Mouse (Mus musculus): ENCODE results near the gene Mrc1.

Gene Mrc1

DNA sequence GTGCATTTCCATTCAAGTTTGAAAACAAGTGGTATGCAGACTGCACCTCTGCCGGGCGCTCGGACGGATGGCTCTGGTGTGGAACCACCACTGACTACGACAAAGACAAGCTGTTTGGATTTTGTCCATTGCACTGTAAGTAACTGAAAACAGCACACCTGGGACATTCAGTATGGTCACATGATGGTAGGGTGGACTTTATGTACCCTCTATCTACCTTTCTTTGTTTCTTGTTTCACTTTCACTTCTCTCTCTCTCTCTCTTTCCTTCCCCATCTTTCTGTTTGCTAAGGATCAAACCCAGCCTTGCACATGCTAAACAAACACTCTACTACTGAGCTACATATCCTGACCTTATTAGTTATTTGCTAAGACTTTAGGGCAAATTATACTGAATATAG, 15.0 kb downstream of the Mrc1 start:
- DNase-seq (ENCODE audit: low read depth, low spot score) = no peak

DNA sequence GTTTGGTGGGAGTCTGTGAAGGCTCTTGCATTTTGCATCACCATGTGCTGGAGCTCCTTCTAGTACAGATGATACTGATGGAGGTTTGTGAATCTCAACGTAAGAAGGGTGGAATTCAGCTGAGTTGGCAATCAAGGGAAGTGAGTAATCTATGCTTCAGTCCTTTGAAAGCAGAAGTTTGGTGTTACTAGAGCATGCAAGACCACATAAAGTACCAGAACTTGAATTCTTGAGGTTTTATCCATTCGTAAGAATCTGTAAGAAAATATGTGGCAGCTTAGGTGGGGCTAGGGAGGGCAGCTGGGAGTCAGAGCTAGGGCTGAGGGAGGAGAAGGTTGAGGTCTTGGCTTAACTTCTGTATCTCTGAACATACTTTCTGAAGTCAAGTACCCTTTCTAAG, 15.5 kb downstream of the Mrc1 start:
- DNase-seq (ENCODE audit: low read depth, low spot score) = no peak

DNA sequence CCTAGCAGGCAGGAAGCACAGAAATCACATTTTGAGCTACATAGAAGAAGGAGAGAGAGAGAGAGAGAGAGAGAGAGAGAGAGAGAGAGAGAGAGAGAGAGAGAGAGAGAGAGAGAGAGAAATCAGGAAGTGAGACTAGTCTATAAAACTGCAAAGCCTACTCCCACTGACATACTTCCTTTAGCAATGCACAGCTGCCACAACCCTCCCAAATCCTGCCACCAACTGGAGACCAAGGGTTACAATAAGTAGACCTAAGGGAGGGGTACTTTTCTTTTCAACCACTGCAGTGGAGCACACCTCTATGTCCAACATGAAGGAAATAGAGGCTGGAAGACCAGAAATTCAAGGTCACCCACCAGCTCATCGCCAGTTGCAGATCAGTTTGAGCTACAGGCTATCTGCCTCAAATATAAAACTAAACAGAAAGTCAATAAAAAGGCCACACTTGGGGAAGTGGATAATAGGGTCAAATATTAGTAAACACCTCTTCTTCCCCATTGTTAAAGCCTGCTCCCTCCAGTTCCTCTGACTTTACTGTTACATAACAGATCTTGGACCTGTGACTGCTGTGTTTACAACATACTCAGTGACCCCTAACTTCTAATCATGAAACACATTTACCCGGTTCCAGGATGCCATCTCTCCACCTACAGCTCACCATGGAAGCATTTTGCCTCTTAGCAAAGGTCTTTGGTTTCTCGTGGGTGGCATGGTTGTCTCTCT, 20.8 kb downstream of the Mrc1 start:
- no peak for DNase-seq (ENCODE audit: low read depth, low spot score)

DNA sequence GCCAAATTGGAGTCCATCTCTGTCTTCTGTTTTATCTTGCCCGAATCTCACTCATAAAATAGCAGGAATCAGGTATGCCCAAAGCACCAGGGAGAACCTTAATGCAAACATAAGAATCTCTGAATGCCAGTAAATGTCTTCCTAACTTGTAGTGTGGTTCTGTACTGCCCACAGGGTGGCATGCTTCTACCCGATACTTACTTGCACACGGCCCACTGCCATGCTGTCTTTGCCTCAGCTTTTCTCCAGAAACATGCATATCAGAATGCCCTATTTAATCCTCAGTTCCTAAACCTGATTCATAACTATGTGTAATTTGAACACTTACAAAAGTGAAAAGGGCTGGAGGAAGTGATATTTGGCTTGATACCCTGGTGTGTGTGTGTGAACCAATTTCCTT, 22.7 kb downstream of the Mrc1 start:
- DNase-seq (ENCODE audit: low read depth, low spot score) = no peak

DNA sequence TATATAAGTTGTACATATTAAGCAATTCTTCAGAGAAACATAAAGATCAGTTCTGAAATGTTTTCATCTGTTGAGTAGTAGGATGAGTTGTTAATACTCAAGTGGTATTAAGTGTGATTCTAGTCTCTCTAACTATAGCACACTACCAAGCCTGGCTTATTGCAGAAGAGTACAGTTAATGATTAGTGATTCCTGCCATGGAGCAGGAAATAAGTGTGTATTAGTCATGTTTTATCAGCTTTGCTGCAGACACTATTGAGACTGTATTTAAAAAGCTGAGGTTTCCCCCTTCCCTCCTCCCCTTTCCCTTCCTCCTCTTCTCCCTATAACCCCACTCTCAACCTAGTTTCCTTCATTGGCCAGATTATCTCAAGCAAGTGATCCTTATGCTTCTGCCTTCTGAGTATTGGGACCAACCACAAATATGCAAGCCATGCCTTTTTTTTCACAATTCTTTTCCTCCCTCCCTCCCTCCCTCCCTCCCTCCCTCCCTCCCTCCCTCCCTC, 29.2 kb downstream of the Mrc1 start:
- DNase-seq (ENCODE audit: low read depth, low spot score) = no peak

DNA sequence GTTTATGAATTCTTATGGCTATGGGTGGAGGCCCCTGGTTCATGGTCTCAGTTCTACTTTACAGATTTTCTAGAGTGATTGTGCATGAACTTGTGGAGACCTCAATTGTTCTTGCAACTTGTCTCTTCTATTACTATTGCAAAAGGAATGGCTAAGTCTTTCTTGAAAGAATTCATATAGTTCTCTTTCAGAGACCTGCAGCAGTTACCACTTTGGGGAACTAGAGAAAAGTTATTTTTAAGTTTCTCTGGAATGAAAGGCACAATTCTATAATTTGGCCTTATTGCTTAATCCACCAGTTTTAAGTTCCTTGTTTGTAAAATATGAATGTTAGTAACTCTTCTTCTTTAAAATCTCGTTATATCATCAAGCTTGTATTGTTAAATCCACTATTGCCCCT, 32.9 kb downstream of the Mrc1 start:
- no peak for DNase-seq (ENCODE audit: low read depth, low spot score)

DNA sequence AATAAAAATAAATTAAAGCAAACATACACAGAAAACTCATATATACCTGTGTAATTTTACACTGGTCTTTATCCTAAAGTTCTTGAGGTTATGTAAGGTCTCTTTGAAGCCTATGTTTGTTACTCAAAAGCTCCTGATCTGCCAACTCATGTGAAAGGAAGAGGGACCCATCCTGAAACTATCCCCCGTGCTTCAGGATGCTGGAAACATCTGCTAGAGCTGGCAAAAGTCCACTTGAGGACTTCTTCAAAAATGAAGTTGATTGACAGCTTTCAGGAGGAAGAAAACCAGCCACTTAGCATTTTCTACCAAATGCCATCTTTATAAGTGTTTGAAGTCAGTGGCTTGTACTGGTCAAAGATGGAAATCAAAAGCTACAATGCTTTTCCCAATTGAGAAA, 40.0 kb downstream of the Mrc1 start:
- DNase-seq (ENCODE audit: low read depth, low spot score) = no peak

DNA sequence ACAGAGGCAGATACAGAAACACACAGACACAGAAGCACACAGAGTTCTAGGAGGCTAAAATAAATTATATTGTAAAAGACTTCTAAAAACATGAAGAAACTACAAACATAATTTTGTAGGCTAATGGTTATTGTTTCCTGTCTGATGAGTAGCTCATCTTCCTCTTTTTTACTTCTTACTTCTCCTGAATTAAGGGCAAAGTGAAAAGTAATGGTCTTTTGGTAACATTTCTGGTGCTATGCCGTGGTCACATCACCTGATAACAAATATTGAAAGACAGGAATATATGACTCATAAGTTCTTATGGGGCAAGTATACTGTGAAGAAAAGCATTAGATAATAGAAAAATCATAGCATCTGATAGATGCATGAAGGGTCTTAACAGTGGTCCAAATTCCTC, 42.9 kb downstream of the Mrc1 start:
- DNase-seq (ENCODE audit: low read depth, low spot score) = no peak

DNA sequence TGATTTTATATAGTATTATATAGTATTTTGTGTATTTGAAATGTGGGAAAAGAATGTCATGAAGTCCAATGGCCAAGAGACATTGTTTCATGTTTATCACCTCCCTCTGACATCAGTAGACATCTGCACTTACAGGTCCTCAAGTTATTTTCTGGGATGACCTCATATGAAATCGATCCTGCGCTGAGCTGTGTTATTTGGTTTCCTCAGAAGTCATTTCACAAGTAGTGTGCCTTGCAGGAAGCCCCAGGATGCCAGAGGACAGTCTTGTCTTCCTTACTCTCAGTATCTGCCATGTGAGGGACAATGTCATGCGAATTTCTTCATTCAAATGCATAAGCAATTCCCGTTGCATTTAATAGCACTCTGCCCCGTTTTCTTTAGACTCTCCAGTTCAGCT, 46.6 kb downstream of the Mrc1 start:
- DNase-seq (ENCODE audit: low read depth, low spot score) = peak; percentile 3

DNA sequence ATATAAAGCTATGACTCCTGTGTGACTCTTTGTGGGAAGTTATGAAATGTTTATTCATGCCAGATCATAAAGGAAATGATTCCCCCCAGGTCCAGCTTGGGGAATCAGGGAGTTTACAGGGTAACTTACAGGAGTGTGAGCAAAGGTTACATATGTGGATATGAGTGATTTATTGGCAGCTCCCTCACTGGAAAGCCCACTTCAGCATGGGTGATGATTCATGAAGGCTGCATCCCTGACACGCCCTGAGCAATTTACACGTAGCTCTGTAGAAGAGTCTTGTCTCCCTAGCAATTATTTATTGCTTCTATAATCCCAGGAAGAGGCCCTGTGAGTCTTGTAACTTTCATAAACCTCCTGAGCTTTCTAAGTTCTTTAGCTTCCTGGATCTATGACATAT, 50.1 kb downstream of the Mrc1 start:
- DNase-seq (ENCODE audit: low read depth, low spot score) = no peak

DNA sequence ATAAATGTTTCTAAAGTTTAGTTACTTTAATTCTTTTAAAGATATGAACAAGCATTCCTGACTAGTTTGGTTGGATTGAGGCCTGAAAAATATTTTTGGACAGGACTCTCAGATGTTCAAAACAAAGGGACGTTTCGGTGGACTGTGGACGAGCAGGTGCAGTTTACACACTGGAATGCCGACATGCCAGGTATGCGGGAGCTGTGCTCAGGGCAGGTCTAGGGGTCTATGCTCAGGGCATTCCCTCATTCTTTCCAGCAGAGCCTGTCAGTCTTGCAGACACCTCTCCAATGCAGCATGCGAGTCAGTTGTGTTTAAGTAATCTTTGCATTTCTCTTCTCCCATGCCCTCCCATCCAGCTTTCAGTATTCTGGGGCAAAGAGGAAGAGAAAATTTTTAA, 50.6 kb downstream of the Mrc1 start:
- no peak for DNase-seq (ENCODE audit: low read depth, low spot score)

DNA sequence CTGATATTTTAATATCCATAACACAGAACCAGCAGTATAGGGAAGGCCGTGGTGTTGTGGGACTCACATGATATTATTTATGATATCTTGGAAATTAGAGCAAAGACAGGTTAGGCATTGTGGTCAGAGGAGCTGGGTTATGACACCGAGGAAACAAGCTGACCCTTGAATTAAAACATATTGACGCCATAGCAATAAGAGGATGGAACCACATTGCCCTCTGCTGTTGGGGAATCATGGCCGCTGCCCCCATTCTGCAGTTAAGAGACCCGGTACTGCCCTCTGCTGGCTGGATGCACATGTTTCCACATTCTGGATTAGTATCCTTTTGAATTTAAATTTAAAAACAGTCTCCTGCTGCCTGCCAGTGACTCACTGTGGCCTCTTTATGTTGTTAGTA, 66.1 kb downstream of the Mrc1 start:
- DNase-seq (ENCODE audit: low read depth, low spot score) = peak; percentile 89

DNA sequence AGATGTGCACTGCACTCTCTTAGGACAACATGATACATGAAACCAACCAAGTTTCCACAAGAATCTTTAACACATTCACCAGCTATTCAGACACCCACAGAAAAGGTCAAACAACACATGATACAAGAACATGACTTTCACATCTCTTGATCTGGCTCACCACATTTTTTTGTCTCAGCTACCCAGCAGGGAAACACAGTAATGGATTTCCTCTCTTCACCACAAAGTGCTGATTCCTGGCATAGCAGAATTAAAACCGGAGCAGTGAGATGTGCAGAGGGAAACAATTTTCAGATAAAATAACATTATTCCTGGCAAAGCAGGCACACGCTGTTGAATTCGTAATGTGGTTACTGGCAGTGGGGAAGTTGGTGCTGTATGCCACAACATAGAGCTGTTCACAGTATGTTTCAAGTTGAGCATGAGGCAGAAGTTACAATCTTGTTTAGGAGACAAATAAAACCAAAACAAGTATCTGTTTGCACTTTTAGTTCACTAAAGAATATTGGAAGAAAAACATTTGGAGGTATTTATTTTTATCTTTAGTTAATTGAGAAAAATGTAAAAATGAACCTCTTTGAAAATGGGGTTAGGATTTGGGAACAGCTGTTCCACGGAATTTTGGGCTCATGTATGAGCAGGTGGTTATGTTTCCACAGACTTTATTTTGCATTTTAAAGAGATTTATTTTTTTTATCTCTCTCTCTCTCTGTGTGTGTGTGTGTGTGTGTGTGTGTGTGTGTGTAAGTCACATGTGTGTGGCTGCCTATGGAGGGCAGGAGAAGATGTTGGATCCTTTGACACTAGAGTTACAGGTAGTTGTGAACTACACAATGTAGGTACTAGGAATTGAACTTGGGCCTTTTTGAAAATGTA, 83.6 kb downstream of the Mrc1 start:
- no peak for DNase-seq (ENCODE audit: low read depth, low spot score)

DNA sequence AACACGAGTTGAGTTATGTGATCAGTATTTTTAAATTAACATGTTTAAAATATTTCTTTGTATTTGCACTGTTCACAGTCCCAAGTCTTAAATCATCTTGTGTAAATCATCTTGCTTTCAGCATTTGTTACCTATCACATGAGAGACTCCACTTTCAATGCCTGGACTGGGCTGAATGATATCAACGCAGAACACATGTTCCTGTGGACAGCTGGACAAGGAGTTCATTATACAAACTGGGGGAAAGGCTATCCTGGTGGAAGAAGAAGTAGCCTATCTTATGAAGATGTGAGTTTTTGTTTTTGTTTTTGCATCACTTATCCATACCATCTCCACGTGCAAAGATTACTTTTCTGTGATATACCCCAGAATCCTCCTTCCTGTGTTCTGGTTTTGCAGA, 85.9 kb downstream of the Mrc1 start:
- no peak for DNase-seq (ENCODE audit: low read depth, low spot score)

DNA sequence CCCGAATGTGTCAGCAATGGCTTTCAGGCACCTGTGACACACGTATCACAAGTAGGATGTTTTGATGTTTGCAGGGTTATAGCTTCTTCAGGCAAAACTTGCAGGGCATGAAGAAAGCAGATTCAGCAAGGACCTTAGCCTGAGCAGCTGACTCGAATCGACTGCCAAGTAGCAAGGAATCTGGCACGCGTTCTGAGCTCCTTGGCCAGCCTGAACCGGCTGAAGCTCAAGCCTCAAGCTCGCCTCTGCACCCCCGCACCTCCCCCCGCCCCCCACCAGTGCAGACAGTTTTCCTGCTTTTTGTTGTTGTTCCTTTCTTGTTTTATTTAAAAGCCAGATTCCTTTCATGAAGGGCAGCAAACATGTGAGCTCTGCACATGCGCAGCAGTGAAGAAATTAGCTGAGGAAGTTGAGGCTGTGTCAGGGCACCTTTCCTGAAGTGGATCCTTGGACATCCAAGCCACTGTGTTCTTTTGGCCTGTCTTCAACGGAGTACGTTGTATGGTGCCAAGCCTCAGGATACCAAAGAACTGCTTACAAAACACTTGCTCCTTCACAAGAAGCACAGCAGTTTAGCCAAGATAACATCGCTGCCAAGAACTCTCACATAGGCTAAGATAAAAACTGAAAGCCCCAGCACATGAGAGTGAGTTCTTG, 112.6 kb downstream of the Mrc1 start:
- no peak for DNase-seq (ENCODE audit: low read depth, low spot score)

DNA sequence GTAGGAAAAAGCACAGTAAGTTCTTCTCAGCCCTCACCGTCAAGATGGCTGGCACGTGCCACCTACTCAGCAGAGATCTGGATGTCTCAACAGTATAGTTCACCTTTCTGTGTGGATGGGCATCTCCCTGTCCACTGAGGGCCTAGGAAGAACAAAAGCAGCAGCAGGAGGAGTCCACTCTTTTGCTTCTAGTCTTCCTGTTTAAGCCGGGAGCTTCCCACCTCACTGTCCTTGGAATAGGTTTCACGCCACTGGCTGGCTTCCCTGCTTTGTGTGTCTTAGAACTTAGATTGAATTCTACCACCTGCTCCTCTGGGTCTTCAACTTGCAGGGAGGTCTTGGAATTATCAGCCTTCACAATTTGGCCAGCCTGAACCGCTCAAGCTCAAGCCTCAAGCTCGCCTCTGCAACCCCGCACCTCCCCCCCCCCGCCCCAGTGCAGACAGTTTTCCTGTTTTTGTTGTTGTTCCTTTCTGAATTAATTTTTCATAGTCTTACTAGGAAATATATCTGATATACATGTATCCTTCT, 113.2 kb downstream of the Mrc1 start:
- DNase-seq (ENCODE audit: low read depth, low spot score) = no peak

Measured in ES-CJ7 (cell line).